Mouse (Mus musculus) 3134 (cell line): ENCODE data around the gene Fam205a2.
"Not testable (repeated sequence)": the region's sequence is repeated elsewhere in the genome, so short reads cannot be mapped to it uniquely, and the experiment has no call there.

Source experiments
- DNase-seq: peaks from one replicate; pipeline ENCODE4 v3.0.0-alpha.2; 2011; ENCODE audit warnings: low spot score; ENCODE audit not compliant: insufficient read length; ENCODE audit errors: extremely low read depth

Gene Fam205a2

DNA sequence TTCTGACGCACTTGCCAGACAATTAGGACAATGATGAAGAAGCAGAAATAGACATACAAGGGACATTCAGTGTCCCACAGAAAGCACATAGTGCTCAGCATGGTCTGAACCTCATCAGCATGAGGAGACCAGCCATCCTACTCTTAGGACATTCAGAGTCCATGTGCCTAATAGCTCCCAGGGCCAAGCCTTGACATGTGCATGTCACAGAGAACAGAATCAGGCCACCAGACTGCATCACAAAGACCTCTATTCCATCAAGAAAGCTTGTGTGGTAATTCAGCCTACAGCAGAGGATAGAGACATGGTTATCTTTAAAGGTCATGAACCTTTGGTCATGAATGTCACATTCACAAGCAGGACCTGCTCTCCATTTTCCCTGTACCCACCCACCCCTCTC lies at the start of gene Fam205a2:
Fam205a2 (minus strand) TSS at position 101 of the 400 bp plus-strand sequence.
- DNase-seq: not testable (repeated sequence)
